Mouse (Mus musculus): Measurements from ENCODE around the gene Clns1a. TPM values are rescaled to one million over a fixed set of nuclear protein-coding genes. Genes with fewer than 3 reads are reported as not detected.

Clns1a gene
- total RNA-seq, 1 experiment, result 191 TPM

DNA sequence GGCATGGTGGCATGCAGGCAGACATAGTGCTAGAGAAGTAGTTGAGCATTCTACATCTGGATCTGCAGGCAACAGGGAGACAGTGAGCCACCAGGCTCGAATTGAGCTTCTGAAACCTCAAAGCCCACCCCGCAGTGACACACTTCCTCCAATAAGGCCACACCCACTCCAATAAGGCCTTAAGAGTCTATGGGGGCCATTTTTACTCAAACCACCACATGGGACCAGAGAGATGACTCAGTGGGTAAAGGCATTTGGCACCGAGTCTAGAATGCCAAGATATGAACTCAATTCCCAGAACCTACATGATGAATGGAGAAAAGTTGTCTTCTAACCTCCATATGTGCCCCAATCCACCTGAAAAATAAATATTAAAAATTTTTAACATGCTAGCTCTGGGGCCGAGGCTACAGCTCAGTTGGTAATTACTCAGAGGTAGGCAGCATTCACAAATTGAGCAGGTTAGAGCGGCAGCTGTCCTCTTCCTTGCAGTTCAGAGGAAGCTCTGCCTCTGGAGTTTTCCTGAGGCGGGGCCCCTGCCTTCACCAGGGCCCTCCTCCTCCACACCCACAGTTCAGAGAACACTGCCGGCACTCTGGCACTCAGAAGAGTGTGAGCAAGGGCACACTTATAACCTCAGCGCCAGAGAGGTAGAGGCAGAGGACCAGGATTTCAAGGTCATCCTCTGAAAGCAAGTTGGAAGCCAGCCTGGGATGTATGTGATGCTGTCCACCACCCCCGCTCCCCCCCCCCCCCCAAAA, 70.2 kb downstream of the Clns1a start:
- H3K4me1 ChIP-seq (ENCODE audit: control insufficient read depth in 2 of 2, insufficient read depth in 2 of 2, low read length in 2 of 2, poor library complexity in 1 of 2), result peaks cover 0 to 2% of the 10 kb centered on the region in 2 experiments; a peak in 1 of 4 replicates
- H3K4me3 ChIP-seq (ENCODE audit: insufficient read depth in 1 of 2, low read depth in 1 of 2, low read length in 2 of 2, poor library complexity in 1 of 2, severe bottlenecking in 1 of 2), result no peak overlapping the region
- in situ Hi-C loops (cut with MboI; ENCODE audit: low sequenced_read_pairs in 2 of 2, unreplicated experiment in 2 of 2), result no loop called here
- no peaks in the 10 kb centered on the region for H3K36me3 ChIP-seq (ENCODE audit: control insufficient read depth, insufficient read depth, low read length, poor library complexity, severe bottlenecking)
- H3K9me3 ChIP-seq (ENCODE audit: control insufficient read depth, insufficient read depth, low read depth, low read length), result no peaks in the 10 kb centered on the region
- TF ChIP-seq ZNF384 (IDR thresholded peaks at IDR 0.05; ENCODE audit: low read depth, low read length), result no peak
- no peak for TF ChIP-seq MAFK (IDR thresholded peaks at IDR 0.05; ENCODE audit: insufficient read depth, low read depth, low read length)
- no peak for TF ChIP-seq CHD2 (IDR thresholded peaks at IDR 0.05; ENCODE audit: low read depth, low read length)
- no peak for TF ChIP-seq HCFC1 (IDR thresholded peaks at IDR 0.05; ENCODE audit: borderline replicate concordance, insufficient read depth, low read length)
- TF ChIP-seq ZC3H11A (IDR thresholded peaks at IDR 0.05; ENCODE audit: borderline replicate concordance, low read depth, low read length), result no peak
- no peak overlapping the region for H3K9ac ChIP-seq (ENCODE audit: insufficient read depth, low read depth, low read length, poor library complexity, severe bottlenecking)
- DNase-seq (ENCODE audit: low read depth, low spot score), result no peak
- H3K27ac ChIP-seq (ENCODE audit: insufficient read depth, low read depth, low read length, poor library complexity, severe bottlenecking), result no peak overlapping the region

DNA sequence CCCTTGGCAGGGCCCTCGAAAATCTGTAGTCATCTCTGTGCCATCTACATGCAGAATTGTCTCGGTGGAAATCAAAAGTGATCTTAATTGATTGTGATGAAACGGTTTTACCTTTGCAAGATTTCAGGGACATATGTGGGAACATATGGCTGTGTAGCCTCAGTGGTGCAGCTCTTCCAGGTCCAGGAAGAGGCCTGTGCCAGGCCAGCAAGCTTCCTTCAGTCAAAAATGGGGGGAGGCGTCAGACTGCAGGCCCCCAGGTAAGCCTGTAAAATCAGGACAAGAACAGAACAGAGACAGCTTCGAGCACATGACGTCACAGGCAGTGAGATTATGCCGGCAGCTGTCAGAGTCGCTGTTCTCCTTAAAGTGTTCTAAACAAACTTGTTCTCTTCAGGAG, 71.4 kb downstream of the Clns1a start:
- in situ Hi-C loops (cut with MboI; ENCODE audit: low sequenced_read_pairs in 2 of 2, unreplicated experiment in 2 of 2), result no loop called here
- DNase-seq (ENCODE audit: low read depth, low spot score), result no peak

GRCm38 (mm10) chr7:97769020-97769419, 72.6 kb downstream of the Clns1a start:
- H3K4me3 ChIP-seq (ENCODE audit: insufficient read depth in 1 of 2, low read depth in 1 of 2, low read length in 2 of 2, poor library complexity in 1 of 2, severe bottlenecking in 1 of 2), result no peak overlapping the region
- H3K9me3 ChIP-seq (ENCODE audit: control insufficient read depth, insufficient read depth, low read depth, low read length), result no peaks in the 10 kb centered on the region
- no peaks in the 10 kb centered on the region for H3K36me3 ChIP-seq (ENCODE audit: control insufficient read depth, insufficient read depth, low read length, poor library complexity, severe bottlenecking)
- no peak for TF ChIP-seq ZC3H11A (IDR thresholded peaks at IDR 0.05; ENCODE audit: borderline replicate concordance, low read depth, low read length)
- no peak for TF ChIP-seq ZNF384 (IDR thresholded peaks at IDR 0.05; ENCODE audit: low read depth, low read length)
- TF ChIP-seq CHD2 (IDR thresholded peaks at IDR 0.05; ENCODE audit: low read depth, low read length), result no peak
- in situ Hi-C loops (cut with MboI; ENCODE audit: low sequenced_read_pairs in 2 of 2, unreplicated experiment in 2 of 2), result no loop called here
- H3K4me1 ChIP-seq (ENCODE audit: control insufficient read depth in 2 of 2, insufficient read depth in 2 of 2, low read length in 2 of 2, poor library complexity in 1 of 2), result peaks cover 0 to 2% of the 10 kb centered on the region in 2 experiments; a peak in 1 of 4 replicates
- DNase-seq (ENCODE audit: low read depth, low spot score), result no peak
- no peak overlapping the region for H3K9ac ChIP-seq (ENCODE audit: insufficient read depth, low read depth, low read length, poor library complexity, severe bottlenecking)
- H3K27ac ChIP-seq (ENCODE audit: insufficient read depth, low read depth, low read length, poor library complexity, severe bottlenecking), result no peak overlapping the region

More for the DNA sequence above, 71.4 kb downstream of the Clns1a start:
- no peak overlapping the region for H3K27ac ChIP-seq (ENCODE audit: insufficient read depth, low read depth, low read length, poor library complexity, severe bottlenecking)
- H3K4me3 ChIP-seq (ENCODE audit: insufficient read depth in 1 of 2, low read depth in 1 of 2, low read length in 2 of 2, poor library complexity in 1 of 2, severe bottlenecking in 1 of 2), result no peak overlapping the region
- no peaks in the 10 kb centered on the region for H3K36me3 ChIP-seq (ENCODE audit: control insufficient read depth, insufficient read depth, low read length, poor library complexity, severe bottlenecking)
- peaks cover 0 to 2% of the 10 kb centered on the region in 2 experiments; a peak in 1 of 4 replicates for H3K4me1 ChIP-seq (ENCODE audit: control insufficient read depth in 2 of 2, insufficient read depth in 2 of 2, low read length in 2 of 2, poor library complexity in 1 of 2)
- no peak overlapping the region for H3K9ac ChIP-seq (ENCODE audit: insufficient read depth, low read depth, low read length, poor library complexity, severe bottlenecking)
- TF ChIP-seq CHD2 (IDR thresholded peaks at IDR 0.05; ENCODE audit: low read depth, low read length) (no peak), ZC3H11A (IDR thresholded peaks at IDR 0.05; ENCODE audit: borderline replicate concordance, low read depth, low read length) (no peak), MAFK (IDR thresholded peaks at IDR 0.05; ENCODE audit: insufficient read depth, low read depth, low read length) (no peak), HCFC1 (IDR thresholded peaks at IDR 0.05; ENCODE audit: borderline replicate concordance, insufficient read depth, low read length) (no peak), ZNF384 (IDR thresholded peaks at IDR 0.05; ENCODE audit: low read depth, low read length) (no peak)
- H3K9me3 ChIP-seq (ENCODE audit: control insufficient read depth, insufficient read depth, low read depth, low read length), result no peaks in the 10 kb centered on the region

Other genes with a start within 250 kb of the Clns1a start
- 0.09 TPM in 1 of 2 replicates, not detected in the other for gene Kctd14, start 245.3 kb upstream of the Clns1a start, total RNA-seq (2012; rRNA removed)
- 63.4 and 64.2 TPM in 2 replicates for gene Ints4, start 215.7 kb upstream of the Clns1a start, total RNA-seq (2012; rRNA removed)
- 11.1 and 15.5 TPM in 2 replicates for gene Aamdc, start 117.1 kb upstream of the Clns1a start, total RNA-seq (2012; rRNA removed)
- 27.0 and 31.1 TPM in 2 replicates for gene Rsf1, start 116.7 kb upstream of the Clns1a start, total RNA-seq (2012; rRNA removed)
- gene Aqp11, start 41.7 kb downstream of the Clns1a start, total RNA-seq (2012; rRNA removed), result 3.6 and 8.1 TPM in 2 replicates
- 16.5 and 19.1 TPM in 2 replicates for gene Pak1, start 91.9 kb downstream of the Clns1a start, total RNA-seq (2012; rRNA removed)
- not detected in 2 replicates for gene Gdpd4, start 223.3 kb downstream of the Clns1a start, total RNA-seq (2012; rRNA removed)

Measured in ES-E14 (cell line).